Mouse (Mus musculus) E14TG2a.4 (cell line): ENCODE measurements around the gene Sostdc1.

ENCODE experiments used
- CTCF ChIP-seq: conservative IDR thresholded peaks from 2 replicates; pipeline ENCODE4 v1.5.1; 2014; ENCODE audit warnings: low read length
- POU5F1 ChIP-seq: IDR thresholded peaks from 2 replicates; pipeline ENCODE4 v1.6.1; 2014; ENCODE audit warnings: low read length, borderline replicate concordance

- TF ChIP-seq CTCF (no peak), POU5F1 (no peak)
These were observed 18.7 kb downstream of the Sostdc1 start for GRCm38 (mm10) chr12:36332676-36333075.
